In genomic region chr10:63381498-63382280, GRCm38 (mm10) we compare ENCODE assay signal across 8 mouse cellular contexts. TPM values are rescaled to one million over a fixed set of nuclear protein-coding genes. Genes with fewer than 3 reads are reported as not detected.
DNase-seq lines count a peak whose midpoint lies in the region; ATAC-seq lines count a peak whose summit lies in the region.

TSS of gene Sirt1 (minus strand) at chr10:63381704.

- no peaks in the 10 kb centered on the region for H3K36me3 ChIP-seq in forebrain, embryonic 12.5 days (replicated peaks)
- no peaks in the 10 kb centered on the region for H3K36me3 ChIP-seq in intestine, embryonic 16.5 days (ENCODE audit: control insufficient read depth, insufficient read depth, low read length)
- no peaks in the 10 kb centered on the region for H3K36me3 ChIP-seq in splenic B cell, adult 2 months (ENCODE audit: control insufficient read depth, insufficient read depth, low read length, poor library complexity, severe bottlenecking)

- H3K4me3 ChIP-seq in forebrain, embryonic 12.5 days (replicated peaks), result peak within 1 kb of the TSS; percentile 54
- H3K4me3 ChIP-seq in intestine, embryonic 16.5 days (ENCODE audit: low read length), result peak within 1 kb of the TSS; percentile 59

- DNase-seq in right cerebral cortex, adult 18-20 months, result peak; percentile 14
- DNase-seq in right cerebral cortex, postnatal 36 days (ENCODE audit: low spot score in 2 of 2), result no peak
- DNase-seq in adrenal gland, postnatal 14 days, result no peak
- DNase-seq in lung, postnatal 25 days (ENCODE audit: low spot score), result peak; percentile 5
- peak; percentile 39 for DNase-seq in splenic B cell, adult 2 months (ENCODE audit: low read depth, low spot score)
- DNase-seq in cerebellum, adult 9-11 months, result no peak

- no peak for ATAC-seq in forebrain, embryonic 12.5 days (ENCODE audit: low FRiP score)
- ATAC-seq in intestine, embryonic 16.5 days, result peak; percentile 11

- 5% methylated on average over 24 of the region's 24 CpGs for WGBS in forebrain, embryonic 12.5 days
- WGBS in intestine, embryonic 16.5 days, result 8% methylated on average over 24 of the region's 24 CpGs

- peak within 1 kb of the TSS; percentile 88 for H3K4me2 ChIP-seq in forebrain, embryonic 12.5 days
- H3K4me2 ChIP-seq in intestine, embryonic 16.5 days (ENCODE audit: low read depth, low read length), result peak within 1 kb of the TSS; percentile 75

- peak within 1 kb of the TSS; percentile 68 for H3K9ac ChIP-seq in forebrain, embryonic 12.5 days
- H3K9ac ChIP-seq in intestine, embryonic 16.5 days (ENCODE audit: low read depth, low read length), result peak within 1 kb of the TSS; percentile 76

- H3K27me3 ChIP-seq in forebrain, embryonic 12.5 days, result peaks cover 23% of the 10 kb centered on the region
- no peaks in the 10 kb centered on the region for H3K27me3 ChIP-seq in intestine, embryonic 16.5 days (replicated peaks; ENCODE audit: control insufficient read depth, insufficient read depth, low read length)
- H3K27me3 ChIP-seq in splenic B cell, adult 2 months (ENCODE audit: control insufficient read depth, insufficient read depth, low read length, poor library complexity, severe bottlenecking), result no peaks in the 10 kb centered on the region

- H3K27ac ChIP-seq in forebrain, embryonic 12.5 days, result no peak within 1 kb of the TSS
- H3K27ac ChIP-seq in intestine, embryonic 16.5 days (ENCODE audit: low read length), result no peak within 1 kb of the TSS

- peaks cover 6% of the 10 kb centered on the region; the same call in 1 of the 2 replicates for H3K4me1 ChIP-seq in forebrain, embryonic 12.5 days
- 0 out of 2 replicates have a peak, but pooled peaks cover 5% of the 10 kb centered on the region for H3K4me1 ChIP-seq in intestine, embryonic 16.5 days (ENCODE audit: control insufficient read depth, insufficient read depth, low read length)

- H3K9me3 ChIP-seq in forebrain, embryonic 12.5 days, result no peaks in the 10 kb centered on the region
- no peaks in the 10 kb centered on the region for H3K9me3 ChIP-seq in intestine, embryonic 16.5 days (ENCODE audit: control insufficient read depth, low read length)

RNA-seq across cellular contexts. Expression of gene Sirt1, which starts in this region (rescaled TPM):
- total RNA-seq in adrenal gland, postnatal 14 days (2021), result 17.7 and 18.1 TPM in 2 replicates
- polyA plus RNA-seq in forebrain, embryonic 12.5 days (2016; fragmentation: Nextera tagmentation; extraction: Ambion mirVana), result 6.1 and 6.9 TPM in 2 replicates
- 2.2 and 3.3 TPM in 2 replicates for polyA plus RNA-seq in intestine, embryonic 16.5 days (2015; fragmentation: Nextera tagmentation; extraction: Ambion mirVana)

Comparison
In these comparisons a context has a peak if more than half of its experiments do, and no peak if none do; other contexts are left out.
1. DNase-seq: peak in right cerebral cortex, adult 18-20 months (single experiment), lung, postnatal 25 days (single experiment) and splenic B cell, adult 2 months (single experiment); none in right cerebral cortex, postnatal 36 days (0 of 2), adrenal gland, postnatal 14 days (single experiment) and cerebellum, adult 9-11 months (single experiment).